Mouse (Mus musculus) heart, embryonic 11.5 days (tissue): Measurements from ENCODE around the gene Cstf1. TPM values are rescaled to one million over a fixed set of nuclear protein-coding genes. Genes with fewer than 3 reads are reported as not detected.

Experiments
- ATAC-seq: fragments of 200-750 bp; cut with Nextera tagmentation; replicated peaks from 2 replicates; pipeline ENCODE4 v1.8.0; 2017; ENCODE audit warnings: moderate library complexity; ENCODE audit not compliant: insufficient number of reproducible peaks, low FRiP score, low TSS enrichment
- H3K27ac ChIP-seq: fragments of 300-500 bp; sonication (generic); 2 replicates; pipeline ENCODE4 v1.5.1; 2014; ENCODE audit warnings: mild to moderate bottlenecking, low read depth, low read length
- H3K27me3 ChIP-seq: fragments of 300-500 bp; sonication (generic); 2 replicates; pipeline ENCODE4 v1.6.1; 2014; ENCODE audit warnings: mild to moderate bottlenecking, low read length, mixed read lengths; ENCODE audit not compliant: control insufficient read depth, insufficient read depth
- H3K36me3 ChIP-seq: fragments of 300-500 bp; sonication (generic); 2 replicates; pipeline ENCODE4 v1.6.1; 2014; ENCODE audit warnings: mild to moderate bottlenecking, low read length, moderate library complexity, mixed read lengths; ENCODE audit not compliant: control insufficient read depth, insufficient read depth
- H3K4me1 ChIP-seq: fragments of 300-500 bp; sonication (generic); 2 replicates; pipeline ENCODE4 v1.6.1; 2014; ENCODE audit warnings: low read length; ENCODE audit not compliant: control insufficient read depth, insufficient read depth
- H3K4me2 ChIP-seq: fragments of 300-500 bp; sonication (generic); 2 replicates; pipeline ENCODE4 v1.6.1; 2014; ENCODE audit warnings: mild to moderate bottlenecking, moderate library complexity
- H3K4me3 ChIP-seq: fragments of 300-500 bp; sonication (generic); 2 replicates; pipeline ENCODE4 v1.5.1; 2014; ENCODE audit warnings: low read depth, low read length
- H3K9ac ChIP-seq: fragments of 300-500 bp; sonication (generic); 2 replicates; pipeline ENCODE4 v1.6.1; 2014; ENCODE audit warnings: mild to moderate bottlenecking, low read depth, low read length, moderate library complexity
- H3K9me3 ChIP-seq: fragments of 300-500 bp; sonication (generic); replicated peaks from 2 replicates; pipeline ENCODE4 v1.6.1; 2016; ENCODE audit warnings: low read length; ENCODE audit not compliant: control insufficient read depth
- WGBS: fragments of 180-500 bp; shearing (Covaris S2); extraction: QIAGEN DNeasy Blood & Tissue Kit; methylation state at CpG from one replicate; pipeline ENCODE4 v1.1.7; 2014; ENCODE audit not compliant: insufficient replicate concordance; 5-methylcytosine and 5-hydroxymethylcytosine counted together
- polyA plus RNA-seq: library from polyadenylated mRNA; unstranded; fragments of >200 nt; fragmentation: Nextera tagmentation; extraction: Ambion mirVana; gene quantifications from 2 replicates; pipeline ENCODE4 v1.2.1, GENCODE M21; 2014

The Cstf1 gene
- polyA plus RNA-seq, 1 experiment from 2014 or later = 34.4 TPM

DNA sequence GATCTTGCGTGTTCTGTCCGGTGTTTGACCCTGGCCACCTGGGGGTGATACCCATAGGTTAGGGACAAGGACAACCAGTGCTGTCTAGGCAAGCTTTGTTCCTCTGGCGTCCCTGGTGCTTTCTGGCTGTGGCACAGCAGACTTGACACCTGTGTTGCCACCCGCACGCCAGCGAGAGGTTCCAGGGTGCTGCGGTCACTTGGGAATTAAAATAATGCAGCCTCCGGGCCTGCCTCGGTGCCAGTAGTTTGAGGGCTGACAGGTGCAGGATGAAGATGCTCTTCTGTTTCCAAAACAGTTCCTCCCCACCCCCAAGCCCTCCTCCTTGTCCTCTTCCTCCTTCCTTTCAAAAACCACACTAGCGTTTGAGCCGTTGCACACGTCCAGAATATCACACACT lies 11.4 kb downstream of the Cstf1 start:
- WGBS = 90% methylated on average over 12 of the region's 12 CpGs
- Histone ChIP-seq H3K36me3 (peaks cover 35% of the 10 kb centered on the region), H3K4me1 (peaks cover 4% of the 10 kb centered on the region; the same call in 1 of the 2 replicates), H3K4me3 (no peak overlapping the region), H3K27ac (no peak overlapping the region), H3K4me2 (no peak overlapping the region), H3K9me3 (no peaks in the 10 kb centered on the region), H3K9ac (no peak overlapping the region), H3K27me3 (no peaks in the 10 kb centered on the region)
- no peak for ATAC-seq

DNA sequence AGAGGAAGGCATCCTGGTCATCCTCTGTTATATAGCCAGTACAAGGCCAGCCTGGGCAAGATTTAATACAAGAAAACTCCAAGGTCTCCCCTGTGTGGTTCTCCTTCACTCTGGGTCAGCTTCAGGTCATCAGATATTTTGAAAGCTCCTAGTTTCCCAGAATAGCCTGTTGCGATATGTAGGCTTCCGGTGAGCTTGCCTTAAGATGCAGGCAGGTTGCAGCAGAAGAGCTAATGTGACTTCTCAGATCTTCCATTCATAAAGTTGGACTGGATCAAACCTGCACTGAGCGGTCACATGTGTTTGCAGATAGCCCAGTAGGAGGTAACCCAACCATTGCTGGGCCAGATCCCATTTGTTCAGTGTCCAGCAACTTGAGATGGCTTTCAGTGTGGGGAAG lies 14.2 kb downstream of the Cstf1 start:
- WGBS = 58% methylated on average over 3 of the region's 3 CpGs
- ATAC-seq = no peak
- H3K27ac ChIP-seq = no peak overlapping the region
- peaks cover 4% of the 10 kb centered on the region; the same call in 1 of the 2 replicates for H3K4me1 ChIP-seq
- no peaks in the 10 kb centered on the region for H3K9me3 ChIP-seq
- no peak overlapping the region for H3K4me3 ChIP-seq
- H3K36me3 ChIP-seq = peaks cover 19% of the 10 kb centered on the region
- H3K4me2 ChIP-seq = no peak overlapping the region
- no peak overlapping the region for H3K9ac ChIP-seq
- no peaks in the 10 kb centered on the region for H3K27me3 ChIP-seq

DNA sequence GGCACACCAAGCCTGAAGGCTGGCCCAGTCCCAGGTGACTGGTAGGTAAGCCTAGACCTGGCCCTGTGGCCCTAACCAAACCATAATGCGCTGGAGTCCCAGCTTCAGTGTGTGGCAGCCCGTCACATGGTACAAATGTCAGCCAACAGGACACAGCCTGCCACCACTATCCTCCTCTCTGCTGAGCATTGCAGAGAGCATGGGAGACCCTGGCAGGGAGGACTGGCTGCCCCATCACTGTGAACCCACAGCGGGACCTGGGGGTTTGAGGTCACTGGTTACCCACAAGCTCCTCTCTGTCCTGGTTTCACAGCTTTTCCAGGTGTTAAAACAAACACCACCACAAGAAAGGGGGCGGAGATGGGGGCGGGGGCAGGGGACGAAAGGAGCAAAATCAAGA lies 19.9 kb downstream of the Cstf1 start:
- Histone ChIP-seq H3K9ac (no peak overlapping the region), H3K4me2 (no peak overlapping the region), H3K9me3 (no peaks in the 10 kb centered on the region), H3K27me3 (no peaks in the 10 kb centered on the region), H3K27ac (no peak overlapping the region), H3K4me3 (no peak overlapping the region), H3K36me3 (no peaks in the 10 kb centered on the region), H3K4me1 (no peaks in the 10 kb centered on the region)
- no peak for ATAC-seq
- 26% methylated on average over 6 of the region's 6 CpGs for whole genome bisulfite sequencing

DNA sequence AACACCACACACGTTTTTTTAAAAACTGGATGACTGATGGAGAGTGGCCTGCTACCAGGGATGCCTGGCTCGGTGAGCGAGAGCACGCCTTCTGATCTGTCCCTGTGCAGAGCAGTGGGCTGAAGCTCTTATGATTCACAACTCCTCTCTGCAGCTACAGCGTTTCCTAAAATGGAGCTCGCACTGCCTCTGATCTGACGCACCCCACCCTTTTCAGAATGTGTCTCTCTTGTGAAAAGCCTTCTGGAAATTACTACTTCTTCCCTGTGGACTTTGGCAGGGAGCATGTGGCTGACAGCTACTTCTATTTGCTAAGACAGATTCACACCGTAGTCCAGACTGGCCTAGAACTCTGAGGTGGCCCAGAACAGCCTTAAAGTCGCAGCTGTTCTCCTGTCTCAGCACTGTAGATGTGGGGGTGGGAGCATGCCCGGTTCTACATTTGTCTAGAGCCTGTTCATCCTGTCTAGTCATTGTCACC lies 21.6 kb downstream of the Cstf1 start:
- ATAC-seq = no peak
- H3K36me3 ChIP-seq = no peaks in the 10 kb centered on the region
- H3K9ac ChIP-seq = no peak overlapping the region
- H3K27ac ChIP-seq = no peak overlapping the region
- 52% methylated on average over 10 of the region's 10 CpGs for WGBS
- no peaks in the 10 kb centered on the region for H3K9me3 ChIP-seq
- no peak overlapping the region for H3K4me3 ChIP-seq
- H3K4me1 ChIP-seq = no peaks in the 10 kb centered on the region
- no peaks in the 10 kb centered on the region for H3K27me3 ChIP-seq
- no peak overlapping the region for H3K4me2 ChIP-seq

DNA sequence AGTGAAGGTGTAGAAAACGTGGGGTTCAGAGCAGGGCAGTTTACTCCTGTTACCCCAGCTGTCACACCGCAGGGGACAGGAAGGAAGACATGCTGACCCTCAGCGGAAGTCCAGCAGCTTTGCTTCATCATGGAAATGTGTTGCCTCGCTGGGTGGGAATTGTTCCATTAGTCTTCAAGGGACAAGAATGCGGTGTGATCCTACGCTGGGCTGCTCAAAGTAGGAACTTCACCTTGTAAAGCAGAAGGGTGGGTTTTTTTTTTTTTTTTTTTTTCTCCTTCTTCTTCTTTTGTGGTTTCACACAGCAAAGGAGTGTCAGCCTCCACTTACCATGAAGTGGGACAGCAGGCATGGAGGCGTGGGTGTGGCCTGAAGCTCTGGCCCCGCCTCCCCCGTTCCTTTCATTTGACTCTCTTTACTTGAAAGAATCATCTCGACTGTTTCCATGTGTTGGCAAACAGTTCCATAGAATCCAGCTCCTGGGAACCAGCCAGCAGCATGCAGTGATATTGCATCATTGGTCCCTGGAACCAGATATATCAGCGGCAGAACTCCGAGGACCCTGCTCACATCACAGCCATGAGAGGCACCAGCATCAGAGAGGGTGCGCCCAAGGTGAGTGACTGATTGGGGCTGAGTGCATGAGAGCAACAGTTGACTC lies 23.0 kb downstream of the Cstf1 start, which contains the start of gene Cass4:
TSS of gene Cass4 (plus strand) at position 404 of the 661 bp plus-strand sequence.
- WGBS = 18% methylated on average over 13 of the region's 13 CpGs
- H3K4me1 ChIP-seq = no peaks in the 10 kb centered on the region
- H3K36me3 ChIP-seq = no peaks in the 10 kb centered on the region
- H3K27me3 ChIP-seq = no peaks in the 10 kb centered on the region
- H3K4me3 ChIP-seq = no peak within 1 kb of the TSS
- H3K9ac ChIP-seq = no peak within 1 kb of the TSS
- ATAC-seq = no peak
- peak within 1 kb of the TSS; percentile 46 for H3K4me2 ChIP-seq
- H3K9me3 ChIP-seq = no peaks in the 10 kb centered on the region
- H3K27ac ChIP-seq = no peak within 1 kb of the TSS

DNA sequence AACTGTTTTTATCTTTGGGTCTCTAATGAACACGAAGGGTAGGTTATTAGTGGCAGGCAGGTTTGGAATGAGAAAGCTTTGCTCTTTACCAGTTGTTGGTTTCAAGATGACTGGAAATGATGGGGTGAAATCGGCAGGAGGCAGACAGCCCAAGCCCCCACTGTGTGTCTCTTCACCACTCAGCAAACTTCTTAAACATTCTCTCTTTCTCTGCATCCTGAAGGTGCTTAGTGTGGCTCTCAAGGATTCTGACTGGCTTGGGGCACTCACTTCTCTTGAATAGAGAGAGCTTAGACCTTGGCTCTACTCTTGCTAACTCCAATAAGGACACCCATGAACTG lies 23.5 kb downstream of the Cstf1 start:
- H3K27me3 ChIP-seq = no peaks in the 10 kb centered on the region
- no peak overlapping the region for H3K4me3 ChIP-seq
- WGBS = 47% methylated on average over 2 of the region's 2 CpGs
- H3K9me3 ChIP-seq = no peaks in the 10 kb centered on the region
- no peaks in the 10 kb centered on the region for H3K36me3 ChIP-seq
- H3K4me2 ChIP-seq = peak overlapping the region; percentile 46; the same call in 1 of the 2 replicates
- no peak for ATAC-seq
- H3K4me1 ChIP-seq = no peaks in the 10 kb centered on the region
- no peak overlapping the region for H3K9ac ChIP-seq
- no peak overlapping the region for H3K27ac ChIP-seq

DNA sequence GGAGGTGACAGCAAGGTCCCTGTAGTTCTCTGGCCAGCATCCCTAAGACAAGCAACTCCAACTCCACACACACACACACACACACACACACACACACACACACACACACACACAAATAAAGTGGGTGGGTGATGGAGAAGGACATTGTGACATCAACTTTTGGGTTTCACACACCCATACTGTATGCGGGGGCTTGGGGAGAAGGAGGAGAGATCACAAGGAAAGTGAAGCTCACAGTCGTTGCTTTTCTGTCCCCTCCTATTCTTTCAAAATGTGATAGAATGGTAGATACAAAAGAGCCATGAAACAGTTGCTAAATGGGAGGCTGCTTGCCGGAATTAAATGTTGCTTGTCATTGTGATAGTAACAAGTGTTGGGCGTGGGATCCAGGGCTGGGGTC lies 24.2 kb downstream of the Cstf1 start:
- 65% methylated on average over 4 of the region's 4 CpGs for WGBS

DNA sequence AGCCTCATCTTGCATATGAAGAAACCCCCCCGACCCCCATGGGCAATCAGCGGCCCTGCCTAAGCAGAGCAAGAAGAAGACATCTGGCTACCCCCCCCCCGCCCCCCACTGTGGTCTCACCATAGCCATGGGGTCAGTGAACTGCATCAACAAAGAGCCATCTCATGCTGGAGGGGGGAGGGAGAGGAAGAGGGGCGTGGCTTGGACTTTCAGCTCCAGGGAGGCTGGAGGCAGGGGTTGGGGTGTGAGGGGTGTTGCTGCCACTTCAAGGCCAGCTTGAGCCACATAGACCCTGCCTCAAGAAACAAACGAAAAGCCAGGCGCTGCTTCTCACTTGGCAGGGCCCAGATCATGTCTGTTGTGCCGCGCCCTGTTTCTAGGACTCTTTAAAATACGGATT lies 25.5 kb downstream of the Cstf1 start:
- Histone ChIP-seq H3K27ac (no peak overlapping the region), H3K4me3 (no peak overlapping the region), H3K36me3 (no peaks in the 10 kb centered on the region), H3K9me3 (no peaks in the 10 kb centered on the region), H3K4me1 (no peaks in the 10 kb centered on the region), H3K4me2 (no peak overlapping the region), H3K27me3 (no peaks in the 10 kb centered on the region), H3K9ac (no peak overlapping the region)
- WGBS = 42% methylated on average over 9 of the region's 9 CpGs
- no peak for ATAC-seq

More for the DNA sequence above, 24.2 kb downstream of the Cstf1 start:
- Histone ChIP-seq H3K4me3 (no peak overlapping the region), H3K4me2 (no peak overlapping the region), H3K27me3 (no peaks in the 10 kb centered on the region), H3K27ac (no peak overlapping the region), H3K4me1 (no peaks in the 10 kb centered on the region), H3K9ac (no peak overlapping the region), H3K9me3 (no peaks in the 10 kb centered on the region), H3K36me3 (no peaks in the 10 kb centered on the region)
- no peak for ATAC-seq

DNA sequence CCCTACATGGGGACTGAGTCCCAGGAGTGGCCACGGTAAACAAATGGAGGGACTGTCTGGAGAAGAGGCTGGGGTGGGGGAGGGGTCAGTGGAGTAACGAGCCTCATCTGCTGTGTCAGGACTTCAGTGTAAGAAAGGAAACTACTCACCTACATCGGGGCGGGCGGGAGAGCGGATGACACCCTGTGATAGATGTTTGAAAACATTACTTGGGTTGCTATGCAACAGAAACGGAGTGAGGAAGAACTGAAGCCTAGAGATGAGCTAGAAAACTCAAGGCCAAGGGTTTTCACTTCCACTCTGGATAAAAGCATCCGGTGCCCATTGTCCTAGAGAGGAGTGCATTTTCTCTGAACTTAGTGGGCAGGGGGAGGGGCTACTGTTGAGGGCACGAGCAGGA lies 29.4 kb downstream of the Cstf1 start:
- no peak overlapping the region for H3K4me2 ChIP-seq
- no peak overlapping the region for H3K4me3 ChIP-seq
- no peaks in the 10 kb centered on the region for H3K36me3 ChIP-seq
- no peak overlapping the region for H3K27ac ChIP-seq
- H3K27me3 ChIP-seq = no peaks in the 10 kb centered on the region
- H3K9me3 ChIP-seq = no peaks in the 10 kb centered on the region
- WGBS = 37% methylated on average over 9 of the region's 9 CpGs
- no peak overlapping the region for H3K9ac ChIP-seq
- no peaks in the 10 kb centered on the region for H3K4me1 ChIP-seq
- ATAC-seq = no peak
